Mouse (Mus musculus): Measurements from ENCODE around the gene Yeats2.

The Yeats2 gene

GRCm38 (mm10) chr16:20280238-20280637 lies 139.4 kb downstream of the Yeats2 start:
- no peak for DNase-seq (ENCODE audit: low spot score in 2 of 2)
